Mouse (Mus musculus) 3T3-L1 (cell line): ENCODE data around the gene Ssbp3.

Experiments used
- DNase-seq: peaks from one replicate; pipeline ENCODE4 v3.0.0-alpha.2; 2015; ENCODE audit warnings: low read depth, low spot score

Gene Ssbp3

GRCm38 (mm10) chr4:106934931-106935582, 24.6 kb downstream of the Ssbp3 start:
- no peak for DNase-seq

GRCm38 (mm10) chr4:106935583-106935935, 25.1 kb downstream of the Ssbp3 start:
- no peak for DNase-seq

- DNase-seq = no peak
These were observed 25.5 kb downstream of the Ssbp3 start for GRCm38 (mm10) chr4:106936041-106936440.

GRCm38 (mm10) chr4:106936741-106937140, 26.2 kb downstream of the Ssbp3 start:
- no peak for DNase-seq

GRCm38 (mm10) chr4:106938506-106939222, 28.2 kb downstream of the Ssbp3 start:
- no peak for DNase-seq

GRCm38 (mm10) chr4:106939223-106939918, 28.9 kb downstream of the Ssbp3 start:
- no peak for DNase-seq

- no peak for DNase-seq
These were observed 29.4 kb downstream of the Ssbp3 start for GRCm38 (mm10) chr4:106939919-106940227.

- no peak for DNase-seq
These were observed 30.4 kb downstream of the Ssbp3 start for GRCm38 (mm10) chr4:106940945-106941344.

- no peak for DNase-seq
These were observed 31.0 kb downstream of the Ssbp3 start for GRCm38 (mm10) chr4:106941475-106941874.

- no peak for DNase-seq
These were observed 32.0 kb downstream of the Ssbp3 start for GRCm38 (mm10) chr4:106942491-106942890.

GRCm38 (mm10) chr4:106943627-106944026, 33.1 kb downstream of the Ssbp3 start:
- no peak for DNase-seq

- no peak for DNase-seq
These were observed 34.4 kb downstream of the Ssbp3 start for GRCm38 (mm10) chr4:106944898-106945297.

GRCm38 (mm10) chr4:106947741-106948140, 37.2 kb downstream of the Ssbp3 start:
- no peak for DNase-seq

GRCm38 (mm10) chr4:106948546-106948945, 38.0 kb downstream of the Ssbp3 start:
- DNase-seq = no peak

- no peak for DNase-seq
These were observed 38.7 kb downstream of the Ssbp3 start for GRCm38 (mm10) chr4:106949200-106949599.

GRCm38 (mm10) chr4:106950801-106951200, 40.3 kb downstream of the Ssbp3 start:
- DNase-seq = no peak

GRCm38 (mm10) chr4:106951455-106951854, 41.0 kb downstream of the Ssbp3 start:
- no peak for DNase-seq

- DNase-seq = peak; percentile 16
These were observed 42.7 kb downstream of the Ssbp3 start for GRCm38 (mm10) chr4:106953221-106953620.

GRCm38 (mm10) chr4:106953760-106954159, 43.3 kb downstream of the Ssbp3 start:
- no peak for DNase-seq

GRCm38 (mm10) chr4:106955729-106956712, 45.5 kb downstream of the Ssbp3 start:
- peak; percentile 27 for DNase-seq

- peak; percentile 17 for DNase-seq
These were observed 47.6 kb downstream of the Ssbp3 start for GRCm38 (mm10) chr4:106958117-106958516.

GRCm38 (mm10) chr4:106958561-106958960, 48.1 kb downstream of the Ssbp3 start:
- no peak for DNase-seq
